Mouse (Mus musculus) heart, embryonic 14.5 days (tissue): ENCODE results near the gene Rgl3. TPM values are rescaled to one million over a fixed set of nuclear protein-coding genes. Genes with fewer than 3 reads are reported as not detected.

Experiments used
- ATAC-seq: fragments of 200-750 bp; cut with Nextera tagmentation; 2 replicates; pipeline ENCODE4 v1.8.0; 2017; ENCODE audit warnings: low read depth, moderate TSS enrichment; ENCODE audit not compliant: insufficient number of reproducible peaks, insufficient read depth, low FRiP score
- H3K27ac ChIP-seq, 2 experiments: fragments of 200-500 bp in 1 of 2; fragments of 300-500 bp in 1 of 2; sonication (generic) in 1 of 2; replicated peaks in 1 of 2; 2 replicates each; pipeline ENCODE4 v1.5.1; 2012 to 2014; ENCODE audit warnings: low read depth in 2 of 2, low read length in 2 of 2, control low read depth in 1 of 2, mild to moderate bottlenecking in 1 of 2, mixed read lengths in 1 of 2; ENCODE audit not compliant: control insufficient read depth in 1 of 2, insufficient read depth in 1 of 2
- H3K27me3 ChIP-seq: fragments of 300-500 bp; sonication (generic); 2 replicates; pipeline ENCODE4 v1.6.1; 2014; ENCODE audit warnings: mild to moderate bottlenecking, low read length, control low read depth; ENCODE audit not compliant: control insufficient read depth, insufficient read depth
- H3K36me3 ChIP-seq: fragments of 300-500 bp; sonication (generic); 2 replicates; pipeline ENCODE4 v1.6.1; 2014; ENCODE audit warnings: mild to moderate bottlenecking, control low read depth, low read length, mixed read lengths; ENCODE audit not compliant: control insufficient read depth, insufficient read depth
- H3K4me1 ChIP-seq, 2 experiments: fragments of 200-500 bp in 1 of 2; fragments of 300-500 bp in 1 of 2; sonication (generic) in 1 of 2; 2 replicates each; pipeline ENCODE4 v1.6.1; 2012 to 2014; ENCODE audit warnings: low read length in 2 of 2, control low read depth in 1 of 2, mixed read lengths in 1 of 2; ENCODE audit not compliant: control insufficient read depth in 2 of 2, insufficient read depth in 2 of 2
- H3K4me2 ChIP-seq: fragments of 300-500 bp; sonication (generic); 2 replicates; pipeline ENCODE4 v1.6.1; 2014; ENCODE audit warnings: mild to moderate bottlenecking, low read length
- H3K4me3 ChIP-seq, 2 experiments: fragments of 200-500 bp in 1 of 2; fragments of 300-500 bp in 1 of 2; sonication (generic) in 1 of 2; 2 replicates each; pipeline ENCODE4 v1.5.1; 2012 to 2014; ENCODE audit warnings: low read length in 2 of 2, mild to moderate bottlenecking in 2 of 2, control low read depth in 1 of 2, low read depth in 1 of 2, moderate library complexity in 1 of 2; ENCODE audit not compliant: control insufficient read depth in 1 of 2, insufficient read depth in 1 of 2
- H3K9ac ChIP-seq: fragments of 300-500 bp; sonication (generic); 2 replicates; pipeline ENCODE4 v1.6.1; 2014; ENCODE audit warnings: mild to moderate bottlenecking, low read length
- H3K9me3 ChIP-seq: fragments of 300-500 bp; sonication (generic); 2 replicates; pipeline ENCODE4 v1.6.1; 2016; ENCODE audit warnings: low read length, control low read depth; ENCODE audit not compliant: control insufficient read depth
- WGBS: fragments of 180-500 bp; shearing (Covaris S2); extraction: QIAGEN DNeasy Blood & Tissue Kit; methylation state at CpG from one replicate; pipeline ENCODE4 v1.1.7; 2014; 5-methylcytosine and 5-hydroxymethylcytosine counted together
- polyA plus RNA-seq: library from polyadenylated mRNA; unstranded; fragments of >200 nt; fragmentation: Nextera tagmentation; extraction: Ambion mirVana; gene quantifications from 2 replicates; pipeline ENCODE4 v1.2.1, GENCODE M21; 2014

The Rgl3 gene
- polyA plus RNA-seq, 1 experiment from 2014 or later = 0.97 TPM

GRCm38 (mm10) chr9:22000296-22000695 is 11.1 kb upstream of the Rgl3 start:
- Histone ChIP-seq H3K4me3 (no peak overlapping the region), H3K27me3 (peaks cover 10% of the 10 kb centered on the region), H3K4me1 (peaks cover 9 to 14% of the 10 kb centered on the region in 2 experiments), H3K27ac (no peak overlapping the region), H3K9ac (no peak overlapping the region), H3K9me3 (no peaks in the 10 kb centered on the region), H3K36me3 (peaks cover 14% of the 10 kb centered on the region), H3K4me2 (no peak overlapping the region)
- 82% methylated on average over 6 of the region's 6 CpGs for WGBS
- no peak for ATAC-seq

- H3K36me3 ChIP-seq = no peaks in the 10 kb centered on the region
- H3K9ac ChIP-seq = no peak overlapping the region
- H3K4me2 ChIP-seq = no peak overlapping the region
- ATAC-seq = no peak
- peaks cover 31% of the 10 kb centered on the region for H3K27me3 ChIP-seq
- WGBS = 81% methylated on average over 3 of the region's 3 CpGs
- no peaks in the 10 kb centered on the region for H3K9me3 ChIP-seq
- H3K27ac ChIP-seq = no peak overlapping the region
- H3K4me3 ChIP-seq = no peak overlapping the region
- H3K4me1 ChIP-seq = no peaks in the 10 kb centered on the region
These were observed 7.1 kb upstream of the Rgl3 start for GRCm38 (mm10) chr9:21996178-21996867.

GRCm38 (mm10) chr9:21992227-21992626 is 3.0 kb upstream of the Rgl3 start:
- Histone ChIP-seq H3K27ac (no peak overlapping the region), H3K27me3 (peaks cover 63% of the 10 kb centered on the region), H3K9ac (no peak overlapping the region), H3K4me1 (peaks cover 0 to 20% of the 10 kb centered on the region in 2 experiments; a peak in 3 of 4 replicates), H3K9me3 (no peaks in the 10 kb centered on the region), H3K4me2 (no peak overlapping the region), H3K4me3 (no peak overlapping the region), H3K36me3 (no peaks in the 10 kb centered on the region)
- WGBS = 68% methylated on average over 4 of the region's 4 CpGs
- no peak for ATAC-seq

GRCm38 (mm10) chr9:21988421-21989101 is 685 bp downstream of the Rgl3 start:
- Histone ChIP-seq H3K4me2 (peak overlapping the region; percentile 84), H3K4me3 (peak overlapping the region; percentile 43 to 44), H3K27ac (no peak overlapping the region), H3K9ac (peak overlapping the region; percentile 60), H3K9me3 (no peaks in the 10 kb centered on the region), H3K27me3 (peaks cover 86% of the 10 kb centered on the region), H3K36me3 (no peaks in the 10 kb centered on the region), H3K4me1 (peaks cover 0 to 20% of the 10 kb centered on the region in 2 experiments; a peak in 3 of 4 replicates)
- ATAC-seq = no peak
- 1% methylated on average over 32 of the region's 32 CpGs for WGBS

GRCm38 (mm10) chr9:21987592-21988342 is 1.5 kb downstream of the Rgl3 start:
- peaks cover 0 to 20% of the 10 kb centered on the region in 2 experiments; a peak in 3 of 4 replicates for H3K4me1 ChIP-seq
- peak overlapping the region in 1 of 2 experiments; percentile 43; a peak in 1 of 4 replicates for H3K4me3 ChIP-seq
- H3K27ac ChIP-seq = no peak overlapping the region
- no peaks in the 10 kb centered on the region for H3K36me3 ChIP-seq
- no peak for ATAC-seq
- H3K4me2 ChIP-seq = peak overlapping the region; percentile 84
- 8% methylated on average over 36 of the region's 36 CpGs for WGBS
- no peaks in the 10 kb centered on the region for H3K9me3 ChIP-seq
- no peak overlapping the region for H3K9ac ChIP-seq
- peaks cover 86% of the 10 kb centered on the region for H3K27me3 ChIP-seq

- no peak overlapping the region for H3K4me2 ChIP-seq
- H3K9ac ChIP-seq = no peak overlapping the region
- H3K36me3 ChIP-seq = no peaks in the 10 kb centered on the region
- peaks cover 66% of the 10 kb centered on the region for H3K27me3 ChIP-seq
- no peaks in the 10 kb centered on the region for H3K9me3 ChIP-seq
- no peak overlapping the region for H3K27ac ChIP-seq
- H3K4me1 ChIP-seq = peaks cover 0 to 11% of the 10 kb centered on the region in 2 experiments; a peak in 3 of 4 replicates
- no peak overlapping the region for H3K4me3 ChIP-seq
- no peak for ATAC-seq
- 18% methylated on average over 3 of the region's 3 CpGs for WGBS
These were observed 5.3 kb downstream of the Rgl3 start for GRCm38 (mm10) chr9:21983911-21984310.

- WGBS = 84% methylated on average over 4 of the region's 4 CpGs
- Histone ChIP-seq H3K4me3 (no peak overlapping the region), H3K4me1 (no peaks in the 10 kb centered on the region), H3K9me3 (0 out of 2 replicates have a peak, but pooled peaks cover 3% of the 10 kb centered on the region), H3K9ac (no peak overlapping the region), H3K4me2 (no peak overlapping the region), H3K36me3 (no peaks in the 10 kb centered on the region), H3K27ac (no peak overlapping the region), H3K27me3 (peaks cover 25% of the 10 kb centered on the region; the same call in 1 of the 2 replicates)
- ATAC-seq = no peak
These were observed 10.7 kb downstream of the Rgl3 start for GRCm38 (mm10) chr9:21978398-21979128.
